Mouse (Mus musculus) lung, adult 18-20 months (tissue): Measurements from ENCODE around the gene Dmrt3.
A peak's percentile ranks its signal among the peaks of the same experiment; 100 is the strongest.

Experiments
- DNase-seq, 2 experiments: peaks; one replicate each; pipeline ENCODE4 v3.0.0; 2022; ENCODE audit warnings: mixed read lengths in 2 of 2

Dmrt3 gene

GRCm38 (mm10) chr19:25610015-25610410, at the start of gene Dmrt3:
Gene Dmrt3 (plus strand): TSS chr19:25610301.
- DNase-seq: no peak

GRCm38 (mm10) chr19:25564430-25564829, 45.7 kb upstream of the Dmrt3 start:
- no peak for DNase-seq

GRCm38 (mm10) chr19:25569778-25570177, 40.3 kb upstream of the Dmrt3 start:
- no peak for DNase-seq

DNA sequence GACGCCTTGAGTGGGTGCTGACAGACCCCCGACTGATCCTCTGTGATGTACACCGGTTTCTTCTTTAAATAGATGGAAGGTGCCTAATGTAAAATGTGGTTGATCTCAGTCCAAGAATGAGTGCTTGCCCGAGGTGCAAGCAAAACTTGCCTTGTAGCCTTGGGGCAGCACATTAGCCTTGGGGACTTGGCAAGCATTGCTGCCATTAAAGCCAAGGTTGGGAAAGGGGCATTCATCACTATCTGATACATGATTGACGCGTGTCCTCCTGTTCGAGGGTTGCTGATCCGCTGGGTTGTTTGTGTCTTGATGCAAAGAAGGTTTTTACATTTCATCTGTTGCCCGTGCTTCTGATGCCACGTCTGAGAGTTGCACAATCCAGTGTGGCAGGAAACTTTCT, 35.7 kb upstream of the Dmrt3 start:
- DNase-seq: no peak

GRCm38 (mm10) chr19:25574981-25575814, 34.9 kb upstream of the Dmrt3 start:
- DNase-seq: no peak

- DNase-seq: no peak
Measured at GRCm38 (mm10) chr19:25578358-25578757, 31.7 kb upstream of the Dmrt3 start.

DNA sequence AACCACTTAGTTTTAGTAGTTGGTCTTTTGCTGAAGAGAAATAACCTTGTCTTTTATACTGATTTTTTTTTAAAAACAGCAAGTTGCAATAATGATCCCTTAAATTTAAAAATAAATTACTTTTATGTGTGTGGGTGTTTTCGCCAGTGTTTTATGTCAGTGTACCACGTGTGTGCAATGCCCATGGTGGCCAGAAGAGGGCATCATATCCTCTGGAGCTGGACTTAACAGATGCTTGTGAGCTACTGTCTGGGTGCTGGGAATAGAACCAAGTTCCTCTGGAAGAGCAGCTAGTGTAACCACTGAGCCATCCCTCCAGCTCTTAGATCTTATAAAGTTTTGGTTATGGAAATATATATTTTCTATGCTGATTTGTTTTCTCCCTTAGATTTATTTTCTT, 30.7 kb upstream of the Dmrt3 start:
- DNase-seq: no peak

DNA sequence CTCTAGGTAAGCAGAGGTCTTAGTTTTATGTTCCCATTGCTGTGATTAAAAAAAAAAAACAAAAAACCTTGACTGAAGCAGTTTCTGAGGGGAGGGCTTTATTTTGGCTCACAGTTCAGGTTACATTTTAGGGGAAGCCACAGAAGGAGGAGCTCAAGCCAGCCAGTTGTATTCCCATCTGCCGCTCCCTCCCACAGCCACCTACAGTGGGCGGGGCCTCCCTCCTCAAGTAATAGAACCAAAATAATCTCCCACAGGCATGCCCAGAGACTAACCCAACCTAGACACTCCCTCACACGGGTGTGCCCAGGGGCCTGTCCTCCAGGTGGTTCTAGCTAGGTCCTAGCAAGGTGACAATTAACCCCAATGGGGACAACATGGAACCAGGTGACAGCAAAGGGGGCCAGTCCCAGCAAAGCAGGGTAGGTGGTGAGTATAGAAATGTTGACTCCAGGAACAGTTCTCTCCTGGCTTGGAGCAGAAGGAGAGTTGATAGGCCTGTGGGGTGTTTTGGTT, 12.3 kb upstream of the Dmrt3 start:
- DNase-seq: no peak

GRCm38 (mm10) chr19:25598626-25599025, 11.5 kb upstream of the Dmrt3 start:
- DNase-seq: no peak

DNA sequence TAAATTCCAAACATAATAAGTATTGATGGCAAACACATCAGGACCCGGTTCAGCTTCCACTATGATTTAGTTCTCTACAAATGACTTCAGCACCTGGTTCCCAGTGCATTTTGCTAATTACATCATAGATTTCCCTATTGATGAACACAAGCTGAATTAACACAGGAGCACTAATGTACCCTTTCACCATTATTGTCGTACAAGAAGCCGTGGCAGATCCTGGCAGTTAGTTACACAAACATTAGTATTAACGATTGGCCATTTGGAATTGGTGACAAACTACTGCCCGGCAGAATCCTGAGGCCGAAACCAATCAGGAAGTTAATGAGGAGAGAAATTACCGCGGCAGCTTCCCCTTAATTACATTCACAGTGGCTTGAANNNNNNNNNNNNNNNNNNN, 8.1 kb upstream of the Dmrt3 start:
- no peak for DNase-seq

- DNase-seq: no peak
Measured at GRCm38 (mm10) chr19:25607461-25608205, 2.5 kb upstream of the Dmrt3 start.

- DNase-seq: no peak
Measured at GRCm38 (mm10) chr19:25608206-25608580, 1.9 kb upstream of the Dmrt3 start.

DNA sequence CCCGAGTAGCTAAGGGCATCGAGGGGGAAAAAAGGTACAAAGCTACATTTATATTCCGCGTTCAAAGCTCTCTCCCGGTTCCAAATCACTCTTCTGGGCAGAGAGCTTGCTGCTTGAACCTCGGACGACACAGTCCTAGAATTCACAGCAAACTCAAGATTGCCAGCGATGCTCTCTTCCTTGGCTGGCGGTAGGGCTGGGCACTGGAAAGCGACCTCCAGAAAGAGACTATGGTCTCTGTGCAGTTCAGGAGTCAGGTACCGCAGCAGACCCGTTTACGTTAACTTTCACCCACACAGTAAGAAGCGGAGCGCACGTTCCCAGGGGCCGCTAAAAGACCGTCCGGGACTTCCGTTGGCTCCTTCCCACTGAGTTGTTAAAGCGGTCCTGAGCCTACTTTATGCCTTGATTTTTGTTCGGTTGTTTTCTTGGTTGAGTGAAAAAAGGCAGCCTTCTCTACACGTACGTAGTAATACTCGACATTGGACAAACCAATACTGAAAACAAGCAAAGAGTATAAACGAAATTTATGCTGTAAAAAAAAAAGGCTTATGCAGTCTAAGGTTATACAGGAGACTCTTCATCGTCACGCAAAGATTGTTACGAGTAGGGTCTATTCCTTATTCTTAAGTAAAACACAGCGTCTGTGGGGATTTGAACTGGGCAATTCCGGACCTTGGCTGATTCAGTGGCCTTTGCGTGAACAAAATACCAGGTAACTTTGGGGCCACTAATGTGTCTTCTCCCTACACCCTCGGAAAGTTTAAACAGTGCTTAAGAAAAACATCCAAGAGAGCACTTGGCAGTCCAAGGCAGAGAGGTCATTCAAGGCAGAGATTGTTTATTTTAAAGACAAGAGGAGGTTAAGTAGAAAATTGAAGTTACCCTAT, 895 bp upstream of the Dmrt3 start:
- no peak for DNase-seq

DNA sequence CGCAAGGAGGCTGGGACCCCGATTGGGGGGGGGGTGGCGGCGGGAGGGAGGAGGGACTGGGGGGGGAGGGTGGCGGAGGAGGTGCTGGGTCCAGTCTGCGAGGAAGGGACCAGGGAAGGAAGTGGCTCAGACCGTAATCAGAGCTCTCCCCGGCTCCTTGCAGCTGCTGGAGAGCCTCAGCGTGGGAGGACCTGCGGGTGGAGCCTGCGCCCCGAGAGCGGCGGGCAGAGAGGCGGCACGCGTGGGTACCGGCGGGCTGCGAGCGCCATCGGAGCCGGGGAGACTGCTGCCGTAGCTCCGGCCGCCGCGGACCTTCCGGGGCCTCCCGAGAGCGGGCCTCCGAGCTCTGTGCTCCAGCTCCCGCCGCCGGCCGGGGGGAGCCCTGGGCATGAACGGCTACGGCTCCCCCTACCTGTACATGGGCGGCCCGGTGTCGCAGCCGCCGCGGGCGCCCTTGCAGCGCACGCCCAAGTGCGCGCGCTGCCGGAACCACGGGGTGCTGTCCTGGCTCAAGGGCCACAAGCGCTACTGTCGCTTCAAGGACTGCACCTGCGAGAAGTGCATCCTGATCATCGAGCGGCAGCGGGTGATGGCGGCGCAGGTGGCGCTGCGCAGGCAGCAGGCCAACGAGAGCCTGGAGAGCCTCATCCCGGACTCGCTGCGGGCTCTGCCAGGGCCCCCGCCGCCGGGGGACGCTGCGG, 460 bp downstream of the Dmrt3 start:
- DNase-seq: peak in 1 of 2 experiments; percentile 16

DNA sequence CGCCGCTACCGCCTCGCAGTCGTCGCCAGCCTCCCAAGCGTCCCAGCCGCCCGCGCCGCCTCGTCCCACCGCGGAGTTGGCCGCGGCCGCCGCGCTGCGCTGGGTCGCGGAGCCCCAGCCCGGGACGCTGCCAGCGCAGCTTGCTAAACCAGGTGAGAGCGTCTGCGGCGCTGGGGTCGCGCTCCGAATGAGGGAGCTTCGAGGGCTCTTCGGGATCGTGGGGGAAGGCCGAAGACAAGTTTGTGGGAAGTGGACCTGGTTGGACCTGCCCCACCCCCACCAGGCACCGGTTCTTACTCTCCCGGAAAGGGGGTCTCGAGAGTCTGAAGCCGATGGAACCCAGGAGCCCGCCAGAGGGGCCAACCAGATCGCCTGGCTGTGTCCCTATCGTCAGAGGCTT, 1.0 kb downstream of the Dmrt3 start:
- no peak for DNase-seq

- DNase-seq: no peak
Measured at GRCm38 (mm10) chr19:25611876-25612805, 2.0 kb downstream of the Dmrt3 start.

- no peak for DNase-seq
Measured at GRCm38 (mm10) chr19:25612806-25613295, 2.8 kb downstream of the Dmrt3 start.

DNA sequence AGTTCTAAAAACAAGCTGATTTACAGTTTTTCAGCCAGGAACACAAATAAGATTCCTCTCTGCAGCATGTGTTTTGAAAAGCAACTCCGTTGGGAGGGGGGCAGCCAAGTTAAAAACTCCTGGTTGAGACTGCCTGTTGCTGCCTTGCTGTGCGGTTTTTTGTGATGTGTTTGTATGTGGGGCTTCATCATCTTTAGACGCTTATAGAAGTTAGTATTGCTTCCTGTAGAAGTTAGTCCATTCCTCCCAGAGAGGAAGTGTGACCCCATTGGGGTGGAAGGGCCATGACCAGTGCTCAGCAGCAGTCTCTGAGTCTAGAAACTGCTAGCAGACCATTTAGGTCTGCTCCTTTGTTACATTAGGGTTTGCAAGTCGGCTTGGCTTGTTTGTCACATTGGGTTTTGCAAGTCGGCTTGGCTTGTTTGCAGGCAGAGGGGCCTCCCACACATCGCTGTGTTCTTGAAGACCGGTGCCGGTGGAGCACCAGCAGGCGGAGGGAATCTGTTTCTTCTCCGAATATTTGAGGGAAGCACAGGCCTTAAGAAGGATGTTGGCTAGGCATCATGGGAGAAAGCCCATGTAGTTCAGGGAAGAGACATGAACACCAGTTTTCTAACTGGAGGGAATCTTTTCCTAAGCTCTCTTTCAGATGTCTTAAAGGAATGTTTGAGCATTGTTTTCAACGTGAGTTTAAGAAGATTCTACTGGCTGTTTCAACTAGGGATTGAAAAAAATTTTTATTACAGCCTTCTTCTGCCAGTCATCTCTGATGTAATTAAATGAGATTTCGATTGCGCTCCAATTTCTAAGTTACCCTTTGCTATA, 3.6 kb downstream of the Dmrt3 start:
- DNase-seq: no peak

- no peak for DNase-seq
Measured at GRCm38 (mm10) chr19:25615889-25616288, 5.8 kb downstream of the Dmrt3 start.
